Mouse (Mus musculus) lung, embryonic 14.5 days (tissue): ENCODE results near the gene Gm6793. TPM values are rescaled to one million over a fixed set of nuclear protein-coding genes. Genes with fewer than 3 reads are reported as not detected.

Source experiments
- ATAC-seq: fragments of 200-750 bp; cut with Nextera tagmentation; 2 replicates; pipeline ENCODE4 v1.8.0; 2017; ENCODE audit warnings: mild to moderate bottlenecking, moderate TSS enrichment, moderate library complexity; ENCODE audit not compliant: insufficient read depth
- DNase-seq: peaks from one replicate; pipeline ENCODE4 v3.0.0-alpha.2; 2015
- H3K27ac ChIP-seq: fragments of 300-500 bp; sonication (generic); 2 replicates; pipeline ENCODE4 v1.5.1; 2014; ENCODE audit warnings: low read depth, mild to moderate bottlenecking, moderate library complexity
- H3K27me3 ChIP-seq: fragments of 300-500 bp; sonication (generic); 2 replicates; pipeline ENCODE4 v1.6.1; 2014; ENCODE audit warnings: low read length, control low read depth; ENCODE audit not compliant: insufficient read depth
- H3K36me3 ChIP-seq: fragments of 300-500 bp; sonication (generic); 2 replicates; pipeline ENCODE4 v1.6.1; 2014; ENCODE audit warnings: control low read depth; ENCODE audit not compliant: insufficient read depth
- H3K4me1 ChIP-seq: fragments of 300-500 bp; sonication (generic); 2 replicates; pipeline ENCODE4 v1.6.1; 2014; ENCODE audit warnings: antibody characterized with exemption, control low read depth; ENCODE audit not compliant: insufficient read depth
- H3K4me2 ChIP-seq: fragments of 300-500 bp; sonication (generic); 2 replicates; pipeline ENCODE4 v1.6.1; 2014; ENCODE audit warnings: mild to moderate bottlenecking
- H3K4me3 ChIP-seq: fragments of 300-500 bp; sonication (generic); 2 replicates; pipeline ENCODE4 v1.5.1; 2014; ENCODE audit warnings: low read depth, low read length
- H3K9ac ChIP-seq: fragments of 300-500 bp; sonication (generic); 2 replicates; pipeline ENCODE4 v1.6.1; 2014
- H3K9me3 ChIP-seq: fragments of 300-500 bp; sonication (generic); 2 replicates; pipeline ENCODE4 v1.6.1; 2016; ENCODE audit warnings: low read depth, low read length, control low read depth
- CTCF ChIP-seq: IDR thresholded peaks from 2 replicates; pipeline ENCODE4 v1.5.1; 2016; ENCODE audit warnings: antibody characterized with exemption, low read depth
- WGBS: fragments of 180-500 bp; shearing (Covaris S2); extraction: QIAGEN DNeasy Blood & Tissue Kit; methylation state at CpG from one replicate; pipeline ENCODE4 v1.1.7; 2014; 5-methylcytosine and 5-hydroxymethylcytosine counted together
- polyA plus RNA-seq: library from polyadenylated mRNA; unstranded; fragments of >200 nt; fragmentation: Nextera tagmentation; extraction: Ambion mirVana; gene quantifications from 2 replicates; pipeline ENCODE4 v1.2.1, GENCODE M21; 2014

Gene Gm6793
- polyA plus RNA-seq, 1 experiment from 2014 or later: 0.42 TPM

- Histone ChIP-seq H3K4me2 (no peak overlapping the region), H3K4me1 (no peaks in the 10 kb centered on the region), H3K9ac (no peak overlapping the region), H3K27me3 (no peaks in the 10 kb centered on the region), H3K36me3 (peaks cover 9% of the 10 kb centered on the region; the same call in 1 of the 2 replicates), H3K27ac (no peak overlapping the region), H3K9me3 (no peaks in the 10 kb centered on the region), H3K4me3 (no peak overlapping the region)
- no peak for TF ChIP-seq CTCF
- no peak for ATAC-seq
- DNase-seq: no peak
- 39% methylated on average over 5 of the region's 5 CpGs for WGBS
These were observed 45.8 kb downstream of the Gm6793 start for GRCm38 (mm10) chr8:111968991-111969390.

GRCm38 (mm10) chr8:111968541-111968940 is 46.3 kb downstream of the Gm6793 start:
- TF ChIP-seq CTCF: no peak
- DNase-seq (no peak), ATAC-seq (no peak)
- H3K27ac ChIP-seq: no peak overlapping the region
- no peak overlapping the region for H3K4me2 ChIP-seq
- H3K9me3 ChIP-seq: no peaks in the 10 kb centered on the region
- no peak overlapping the region for H3K4me3 ChIP-seq
- H3K36me3 ChIP-seq: peaks cover 9% of the 10 kb centered on the region; the same call in 1 of the 2 replicates
- no peak overlapping the region for H3K9ac ChIP-seq
- no peaks in the 10 kb centered on the region for H3K27me3 ChIP-seq
- WGBS: 80% methylated on average over 10 of the region's 10 CpGs
- H3K4me1 ChIP-seq: no peaks in the 10 kb centered on the region

- WGBS: 77% methylated on average over 5 of the region's 5 CpGs
These were observed 47.5 kb downstream of the Gm6793 start for GRCm38 (mm10) chr8:111967246-111967870.

GRCm38 (mm10) chr8:111964849-111965561 is 49.8 kb downstream of the Gm6793 start:
- no peak overlapping the region for H3K4me3 ChIP-seq
- DNase-seq (no peak), ATAC-seq (no peak)
- no peak overlapping the region for H3K4me2 ChIP-seq
- H3K27me3 ChIP-seq: no peaks in the 10 kb centered on the region
- H3K4me1 ChIP-seq: no peaks in the 10 kb centered on the region
- H3K9ac ChIP-seq: no peak overlapping the region
- H3K27ac ChIP-seq: no peak overlapping the region
- no peaks in the 10 kb centered on the region for H3K9me3 ChIP-seq
- 61% methylated on average over 7 of the region's 7 CpGs for WGBS
- 0 out of 2 replicates have a peak, but pooled peaks cover 5% of the 10 kb centered on the region for H3K36me3 ChIP-seq
- no peak for TF ChIP-seq CTCF

More at GRCm38 (mm10) chr8:111967246-111967870, 47.5 kb downstream of the Gm6793 start:
- Histone ChIP-seq H3K9me3 (no peaks in the 10 kb centered on the region), H3K36me3 (peaks cover 9% of the 10 kb centered on the region; the same call in 1 of the 2 replicates), H3K4me2 (no peak overlapping the region), H3K4me3 (no peak overlapping the region), H3K4me1 (no peaks in the 10 kb centered on the region), H3K27ac (no peak overlapping the region), H3K9ac (no peak overlapping the region), H3K27me3 (no peaks in the 10 kb centered on the region)
- no peak for DNase-seq
- no peak for TF ChIP-seq CTCF
- no peak for ATAC-seq

- no peak overlapping the region for H3K9ac ChIP-seq
- ATAC-seq: no peak
- no peak overlapping the region for H3K4me3 ChIP-seq
- H3K4me1 ChIP-seq: no peaks in the 10 kb centered on the region
- 39% methylated on average over 5 of the region's 5 CpGs for WGBS
- no peaks in the 10 kb centered on the region for H3K9me3 ChIP-seq
- H3K27me3 ChIP-seq: no peaks in the 10 kb centered on the region
- no peak overlapping the region for H3K4me2 ChIP-seq
- 0 out of 2 replicates have a peak, but pooled peaks cover 9% of the 10 kb centered on the region for H3K36me3 ChIP-seq
- H3K27ac ChIP-seq: no peak overlapping the region
- DNase-seq: no peak
- no peak for TF ChIP-seq CTCF
These were observed 50.5 kb downstream of the Gm6793 start for GRCm38 (mm10) chr8:111964351-111964750.

GRCm38 (mm10) chr8:111963546-111963945 is 51.3 kb downstream of the Gm6793 start:
- 0 out of 2 replicates have a peak, but pooled peaks cover 9% of the 10 kb centered on the region for H3K36me3 ChIP-seq
- DNase-seq: no peak

More at GRCm38 (mm10) chr8:111963546-111963945, 51.3 kb downstream of the Gm6793 start:
- Histone ChIP-seq H3K4me1 (no peaks in the 10 kb centered on the region), H3K9me3 (no peaks in the 10 kb centered on the region), H3K27me3 (no peaks in the 10 kb centered on the region), H3K4me3 (no peak overlapping the region), H3K4me2 (no peak overlapping the region), H3K9ac (no peak overlapping the region), H3K27ac (no peak overlapping the region)
- ATAC-seq: no peak
- no peak for TF ChIP-seq CTCF
- 92% methylated on average over 4 of the region's 4 CpGs for WGBS

Other genes starting within 250 kb of the Gm6793 start
- gene Cfdp1, start 160.7 kb downstream of the Gm6793 start, polyA plus RNA-seq: 195 and 200 TPM in 2 replicates
- gene Tmem170, start 138.3 kb downstream of the Gm6793 start, polyA plus RNA-seq: 7.0 and 7.3 TPM in 2 replicates
- gene Chst5, start 104.6 kb downstream of the Gm6793 start, polyA plus RNA-seq: 5.3 and 6.6 TPM in 2 replicates
- gene Tmem231, start 81.2 kb downstream of the Gm6793 start, polyA plus RNA-seq: 18.7 and 18.9 TPM in 2 replicates
- gene Gabarapl2, start 74.3 kb downstream of the Gm6793 start, polyA plus RNA-seq: 147 and 163 TPM in 2 replicates
- gene Adat1, start 22.7 kb downstream of the Gm6793 start, polyA plus RNA-seq: 8.7 and 9.8 TPM in 2 replicates
- 227 and 229 TPM in 2 replicates for gene Kars, start 3.7 kb downstream of the Gm6793 start, polyA plus RNA-seq
- 22.8 and 25.0 TPM in 2 replicates for gene Terf2ip, start 3.6 kb downstream of the Gm6793 start, polyA plus RNA-seq